Mouse (Mus musculus) neural tube, embryonic 13.5 days (tissue): ENCODE measurements around the gene Rps3a1. TPM values are rescaled to one million over a fixed set of nuclear protein-coding genes. Genes with fewer than 3 reads are reported as not detected.

Experiments used
- polyA plus RNA-seq: library from polyadenylated mRNA; unstranded; fragments of >200 nt; fragmentation: Nextera tagmentation; extraction: Ambion mirVana; gene quantifications from 2 replicates; pipeline ENCODE4 v1.2.1, GENCODE M21; 2015

Rps3a1 gene
- polyA plus RNA-seq, 1 experiment from 2014 or later: 746 TPM

Other genes starting within 250 kb of the Rps3a1 start
- 8.6 and 11.3 TPM in 2 replicates for gene Sh3d19, start 171.6 kb downstream of the Rps3a1 start, polyA plus RNA-seq
- not detected in 2 replicates for gene Prss48, start 140.2 kb downstream of the Rps3a1 start, polyA plus RNA-seq
- 5.9 TPM in 2 replicates for gene Lrba, start 82.0 kb upstream of the Rps3a1 start, polyA plus RNA-seq